Mouse (Mus musculus) hindbrain, embryonic 13.5 days (tissue): ENCODE results near the gene Ssu72. TPM values are rescaled to one million over a fixed set of nuclear protein-coding genes. Genes with fewer than 3 reads are reported as not detected.
"Not testable (repeated sequence)": the region's sequence is repeated elsewhere in the genome, so short reads cannot be mapped to it uniquely, and the experiment has no call there.

Experiments
- ATAC-seq: fragments of 200-750 bp; cut with Nextera tagmentation; 2 replicates; pipeline ENCODE4 v1.8.0; 2017; ENCODE audit warnings: moderate TSS enrichment; ENCODE audit not compliant: low FRiP score
- H3K27ac ChIP-seq: fragments of 300-500 bp; sonication (generic); 2 replicates; pipeline ENCODE4 v1.5.1; 2015; ENCODE audit warnings: inconsistent platforms, mild to moderate bottlenecking, moderate library complexity
- H3K27me3 ChIP-seq: fragments of 300-500 bp; sonication (generic); 2 replicates; pipeline ENCODE4 v1.6.1; 2015; ENCODE audit warnings: mild to moderate bottlenecking, inconsistent platforms
- H3K36me3 ChIP-seq: fragments of 300-500 bp; sonication (generic); 2 replicates; pipeline ENCODE4 v1.6.1; 2015; ENCODE audit warnings: mild to moderate bottlenecking, inconsistent platforms
- H3K4me1 ChIP-seq: fragments of 300-500 bp; sonication (generic); replicated peaks from 2 replicates; pipeline ENCODE4 v1.6.1; 2015; ENCODE audit warnings: inconsistent platforms
- H3K4me2 ChIP-seq: fragments of 300-500 bp; sonication (generic); 2 replicates; pipeline ENCODE4 v1.6.1; 2015; ENCODE audit warnings: inconsistent platforms, mild to moderate bottlenecking, moderate library complexity
- H3K4me3 ChIP-seq: fragments of 300-500 bp; sonication (generic); 2 replicates; pipeline ENCODE4 v1.5.1; 2015; ENCODE audit warnings: mild to moderate bottlenecking, inconsistent platforms
- H3K9ac ChIP-seq: fragments of 300-500 bp; sonication (generic); 2 replicates; pipeline ENCODE4 v1.6.1; 2015; ENCODE audit warnings: mild to moderate bottlenecking, inconsistent platforms
- H3K9me3 ChIP-seq: fragments of 300-500 bp; sonication (generic); 2 replicates; pipeline ENCODE4 v1.6.1; 2016; ENCODE audit warnings: inconsistent platforms
- WGBS: fragments of 180-500 bp; shearing (Covaris S2); methylation state at CpG from one replicate; pipeline ENCODE4 v1.1.7; 2015; 5-methylcytosine and 5-hydroxymethylcytosine counted together
- polyA plus RNA-seq: library from polyadenylated mRNA; unstranded; fragments of >200 nt; fragmentation: Nextera tagmentation; extraction: Ambion mirVana; gene quantifications from 2 replicates; pipeline ENCODE4 v1.2.1, GENCODE M21; 2015

Gene Ssu72
- polyA plus RNA-seq, 1 experiment from 2014 or later = 171 TPM

DNA sequence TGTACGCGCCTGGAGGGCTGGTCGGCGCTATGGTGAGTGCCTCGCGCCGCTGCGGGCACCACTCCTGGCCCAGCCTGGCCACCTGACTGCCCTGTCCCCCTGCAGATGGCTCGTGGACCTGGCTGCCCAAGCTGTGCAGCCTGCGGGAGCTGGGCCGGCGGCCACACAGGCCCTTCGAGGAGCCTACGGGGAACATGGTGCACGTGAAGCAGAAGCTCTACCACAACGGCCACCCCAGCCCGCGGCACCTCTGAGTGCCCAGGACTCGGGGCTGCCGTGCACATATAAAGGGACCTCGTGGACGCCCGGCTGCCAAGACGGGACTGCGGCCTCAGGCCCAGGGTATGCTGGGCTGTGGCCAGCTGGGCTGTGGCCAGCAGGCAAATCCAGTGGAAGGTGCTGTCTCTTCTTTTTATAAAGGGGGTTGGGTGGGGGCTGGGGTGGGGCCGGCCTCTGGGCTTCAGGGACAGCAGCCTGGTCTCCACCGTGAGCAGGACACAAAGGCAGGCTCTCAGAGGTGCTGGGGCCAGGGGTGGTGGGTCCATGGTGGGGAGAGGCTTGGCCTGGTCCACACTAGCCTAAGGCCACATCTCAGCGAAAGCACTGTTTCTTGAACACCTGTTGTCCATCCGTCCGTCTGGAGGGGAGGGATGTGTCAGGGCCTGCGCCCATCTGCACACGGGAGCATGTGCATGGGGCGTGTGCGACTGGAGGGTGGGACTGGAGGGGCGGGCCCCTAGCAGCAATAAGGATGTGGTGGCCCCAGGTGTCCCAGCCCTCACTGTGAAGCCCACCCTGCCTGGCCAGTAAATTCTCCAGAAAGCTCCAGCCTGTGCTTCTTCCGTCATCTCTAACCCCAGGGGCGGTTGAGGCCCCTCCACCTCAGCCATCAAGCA, 35.4 kb downstream of the Ssu72 start:
- no peak overlapping the region for H3K4me3 ChIP-seq
- ATAC-seq = no peak
- H3K9ac ChIP-seq = no peak overlapping the region
- H3K36me3 ChIP-seq = peaks cover 80% of the 10 kb centered on the region
- 85% methylated on average over 37 of the region's 37 CpGs for WGBS
- H3K27ac ChIP-seq = no peak overlapping the region
- no peaks in the 10 kb centered on the region for H3K9me3 ChIP-seq
- H3K4me1 ChIP-seq = peaks cover 28% of the 10 kb centered on the region
- no peaks in the 10 kb centered on the region for H3K27me3 ChIP-seq
- no peak overlapping the region for H3K4me2 ChIP-seq

- H3K27ac ChIP-seq, H3K4me3 ChIP-seq, H3K4me2 ChIP-seq, H3K27me3 ChIP-seq, ATAC-seq, H3K9me3 ChIP-seq, H3K9ac ChIP-seq: not testable (repeated sequence)
- H3K36me3 ChIP-seq = peaks cover 87% of the 10 kb centered on the region
- H3K4me1 ChIP-seq = peaks cover 24% of the 10 kb centered on the region
- WGBS = 92% methylated on average over 10 of the region's 10 CpGs
Measured at GRCm38 (mm10) chr4:155740681-155741080, 36.1 kb downstream of the Ssu72 start.

- WGBS = 92% methylated on average over 5 of the region's 5 CpGs
- Histone ChIP-seq H3K36me3 (peaks cover 97% of the 10 kb centered on the region), H3K4me2 (no peak overlapping the region), H3K27me3 (no peaks in the 10 kb centered on the region), H3K9ac (no peak overlapping the region), H3K4me1 (peaks cover 4% of the 10 kb centered on the region), H3K4me3 (no peak overlapping the region), H3K27ac (no peak overlapping the region), H3K9me3 (no peaks in the 10 kb centered on the region)
- no peak for ATAC-seq
Measured at GRCm38 (mm10) chr4:155742684-155743083, 38.1 kb downstream of the Ssu72 start.

- 95% methylated on average over 8 of the region's 8 CpGs for WGBS
- no peaks in the 10 kb centered on the region for H3K27me3 ChIP-seq
- H3K4me1 ChIP-seq = no peaks in the 10 kb centered on the region; the same call in 1 of the 2 replicates
- ATAC-seq = no peak
- H3K4me2 ChIP-seq = no peak overlapping the region
- no peak overlapping the region for H3K9ac ChIP-seq
- peaks cover 98% of the 10 kb centered on the region for H3K36me3 ChIP-seq
- no peak overlapping the region for H3K27ac ChIP-seq
- no peaks in the 10 kb centered on the region for H3K9me3 ChIP-seq
- H3K4me3 ChIP-seq = no peak overlapping the region
Measured at GRCm38 (mm10) chr4:155744474-155744873, 39.9 kb downstream of the Ssu72 start.

DNA sequence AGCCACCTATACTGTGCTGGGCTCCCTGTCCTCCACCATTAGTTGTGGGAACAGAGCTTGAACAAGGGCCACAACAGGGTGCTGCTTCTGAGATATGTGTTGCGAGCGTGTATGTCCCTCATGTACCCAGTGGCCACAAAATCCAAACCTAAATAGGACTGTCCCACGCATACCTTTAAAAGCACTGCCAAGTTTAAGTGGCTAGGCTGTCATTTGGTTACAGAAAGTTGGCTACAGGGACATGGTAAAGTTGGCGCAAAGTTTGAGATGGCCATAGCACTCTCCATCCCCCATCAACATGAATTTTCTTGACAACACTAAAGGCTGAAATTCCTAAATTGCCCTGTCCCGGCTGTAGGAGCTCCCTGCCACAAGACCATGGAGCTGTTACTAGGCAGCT, 40.5 kb downstream of the Ssu72 start:
- no peaks in the 10 kb centered on the region for H3K27me3 ChIP-seq
- no peak overlapping the region for H3K4me2 ChIP-seq
- no peak overlapping the region for H3K27ac ChIP-seq
- H3K9ac ChIP-seq = no peak overlapping the region
- H3K36me3 ChIP-seq = peaks cover 98% of the 10 kb centered on the region
- ATAC-seq = no peak
- H3K9me3 ChIP-seq = no peaks in the 10 kb centered on the region
- H3K4me1 ChIP-seq = no peaks in the 10 kb centered on the region; the same call in 1 of the 2 replicates
- WGBS = 96% methylated on average over 5 of the region's 5 CpGs
- no peak overlapping the region for H3K4me3 ChIP-seq

DNA sequence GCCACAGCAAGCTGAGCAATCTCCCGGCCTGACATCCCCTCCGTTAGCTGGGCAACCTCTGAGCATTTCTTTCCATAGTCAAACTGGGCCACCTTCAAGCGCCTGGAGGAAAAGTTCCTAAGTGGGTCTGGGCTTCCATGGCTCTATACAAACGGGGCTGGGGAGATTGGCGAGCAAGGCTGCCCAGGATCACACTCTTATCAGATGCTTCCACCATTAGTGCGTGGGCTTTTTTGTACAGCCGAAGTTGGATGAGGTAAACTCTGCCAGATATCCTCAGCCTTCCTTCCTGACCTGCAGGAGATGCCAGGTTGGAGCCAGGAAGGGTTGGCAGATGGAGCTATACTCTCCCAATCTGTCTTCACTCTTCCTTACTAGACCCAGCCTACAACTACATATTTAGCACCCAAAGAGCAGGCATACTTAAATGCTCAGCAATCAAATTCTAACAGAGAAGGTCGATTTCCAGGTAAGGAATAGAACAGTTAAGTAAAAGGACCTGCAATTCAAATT, 41.5 kb downstream of the Ssu72 start:
- 89% methylated on average over 8 of the region's 8 CpGs for WGBS
- H3K9ac ChIP-seq = no peak overlapping the region
- H3K4me2 ChIP-seq = no peak overlapping the region
- ATAC-seq = no peak
- no peak overlapping the region for H3K27ac ChIP-seq
- no peaks in the 10 kb centered on the region for H3K27me3 ChIP-seq
- no peaks in the 10 kb centered on the region for H3K4me1 ChIP-seq
- no peaks in the 10 kb centered on the region for H3K9me3 ChIP-seq
- H3K36me3 ChIP-seq = peaks cover 98% of the 10 kb centered on the region
- H3K4me3 ChIP-seq = no peak overlapping the region

DNA sequence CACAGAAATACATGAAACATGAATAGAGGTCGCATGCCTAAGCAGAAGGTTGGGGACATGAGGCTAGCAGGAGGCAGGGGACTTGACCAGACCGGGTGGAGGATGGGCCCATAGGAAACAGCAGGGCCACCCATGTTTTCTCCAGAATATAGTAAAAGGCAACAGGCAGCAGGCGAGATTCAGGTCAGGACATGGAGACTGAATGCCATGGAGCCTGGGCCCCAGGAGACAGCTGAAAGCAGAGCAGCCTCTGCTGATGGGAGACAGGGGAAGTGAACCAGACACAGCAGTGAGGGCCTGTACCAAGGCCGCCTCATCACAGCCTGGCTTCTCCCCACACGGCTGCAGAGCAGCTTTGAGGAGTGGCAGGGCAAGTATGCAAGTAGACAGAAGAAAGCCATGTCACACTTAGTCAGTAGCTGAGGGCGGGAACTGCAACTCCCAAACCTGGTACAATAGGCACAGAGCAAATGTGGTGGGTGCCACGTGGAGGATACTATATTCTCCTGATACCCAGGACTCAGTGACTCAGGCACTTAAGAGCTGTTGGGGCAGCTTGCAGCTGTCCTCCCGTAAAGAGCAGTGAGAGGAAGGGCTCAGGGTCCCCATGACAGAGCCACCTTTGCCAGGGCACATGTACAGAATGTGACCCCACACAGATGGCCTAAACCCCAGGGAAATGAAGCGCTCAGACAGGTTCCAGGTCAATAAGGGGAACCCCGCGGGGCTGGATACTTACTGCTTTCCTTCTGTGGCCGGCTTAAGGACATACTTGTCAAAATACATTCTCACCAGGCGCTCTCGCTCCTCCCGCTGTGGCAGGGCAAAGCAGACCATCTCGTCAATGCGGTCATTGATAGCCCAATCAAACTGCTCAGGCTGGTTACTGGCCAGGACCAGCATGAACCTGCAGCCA, 42.2 kb downstream of the Ssu72 start:
- H3K4me2 ChIP-seq = no peak overlapping the region
- no peaks in the 10 kb centered on the region for H3K27me3 ChIP-seq
- H3K9me3 ChIP-seq = no peaks in the 10 kb centered on the region
- 91% methylated on average over 17 of the region's 17 CpGs for WGBS
- H3K36me3 ChIP-seq = peaks cover 98% of the 10 kb centered on the region
- no peak overlapping the region for H3K9ac ChIP-seq
- H3K4me3 ChIP-seq = no peak overlapping the region
- no peak for ATAC-seq
- no peak overlapping the region for H3K27ac ChIP-seq
- no peaks in the 10 kb centered on the region for H3K4me1 ChIP-seq

GRCm38 (mm10) chr4:155757011-155757410, 52.4 kb downstream of the Ssu72 start:
- WGBS = 95% methylated on average over 12 of the region's 12 CpGs
- Histone ChIP-seq H3K4me3 (no peak overlapping the region), H3K4me1 (peaks cover 31% of the 10 kb centered on the region), H3K27ac (no peak overlapping the region), H3K9ac (no peak overlapping the region), H3K4me2 (no peak overlapping the region), H3K9me3 (no peaks in the 10 kb centered on the region), H3K36me3 (peaks cover 54% of the 10 kb centered on the region), H3K27me3 (no peaks in the 10 kb centered on the region)
- ATAC-seq = no peak

DNA sequence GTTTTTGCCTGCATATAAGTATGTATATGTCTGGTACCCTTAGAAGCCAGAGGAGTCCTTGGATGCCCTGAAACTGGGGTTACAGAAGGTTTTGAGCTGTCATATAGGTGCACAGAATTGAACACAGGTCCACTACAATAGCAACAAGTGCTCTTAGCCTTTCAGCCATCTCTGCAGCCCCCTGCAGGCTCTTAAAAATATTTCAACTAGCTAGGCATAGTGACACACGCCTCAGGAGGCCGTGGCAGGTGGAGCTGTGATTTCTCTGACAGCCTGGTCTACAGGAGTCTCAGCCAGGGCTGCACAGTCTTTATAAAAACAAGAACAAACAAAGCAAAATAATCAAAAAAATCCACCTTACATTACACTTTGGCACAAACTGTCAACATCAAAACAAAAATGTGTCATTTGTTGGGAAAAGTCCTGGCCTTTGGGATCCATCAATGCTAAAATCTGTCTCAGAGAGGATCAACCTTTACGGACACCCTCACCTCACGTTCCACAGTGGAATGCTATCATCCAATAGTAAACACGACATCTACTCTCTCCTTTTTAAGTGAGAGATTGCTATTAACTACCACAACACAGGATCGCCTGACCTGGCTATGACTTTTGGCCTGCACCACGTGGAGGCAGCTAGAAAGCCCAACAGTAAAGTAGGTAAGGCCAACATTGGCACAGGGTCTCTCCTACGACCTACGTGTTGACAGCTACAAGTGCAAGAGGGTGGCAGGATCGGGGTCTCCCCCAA, 55.4 kb downstream of the Ssu72 start:
- Histone ChIP-seq H3K9me3 (no peaks in the 10 kb centered on the region), H3K36me3 (peaks cover 26% of the 10 kb centered on the region), H3K27me3 (no peaks in the 10 kb centered on the region), H3K27ac (no peak overlapping the region), H3K4me2 (peak overlapping the region; percentile 99), H3K4me1 (peaks cover 34% of the 10 kb centered on the region), H3K4me3 (peak overlapping the region; percentile 90), H3K9ac (peak overlapping the region; percentile 88)
- ATAC-seq = no peak
- 4% methylated on average over 10 of the region's 10 CpGs for WGBS

- Histone ChIP-seq H3K36me3 (peaks cover 19% of the 10 kb centered on the region), H3K4me3 (peak within 1 kb of the TSS; percentile 90), H3K4me2 (peak within 1 kb of the TSS; percentile 99), H3K4me1 (peaks cover 34% of the 10 kb centered on the region), H3K9me3 (no peaks in the 10 kb centered on the region), H3K27ac (peak within 1 kb of the TSS; percentile 66), H3K9ac (peak within 1 kb of the TSS; percentile 88), H3K27me3 (no peaks in the 10 kb centered on the region)
- peak; percentile 96 for ATAC-seq
- under 1% methylated on average over 68 of the region's 68 CpGs for WGBS
Measured at GRCm38 (mm10) chr4:155760613-155761355, 56.2 kb downstream of the Ssu72 start, which contains the start of gene Atad3a. Gene Atad3a (minus strand): TSS chr4:155761093.
